In the genomic region with DNA sequence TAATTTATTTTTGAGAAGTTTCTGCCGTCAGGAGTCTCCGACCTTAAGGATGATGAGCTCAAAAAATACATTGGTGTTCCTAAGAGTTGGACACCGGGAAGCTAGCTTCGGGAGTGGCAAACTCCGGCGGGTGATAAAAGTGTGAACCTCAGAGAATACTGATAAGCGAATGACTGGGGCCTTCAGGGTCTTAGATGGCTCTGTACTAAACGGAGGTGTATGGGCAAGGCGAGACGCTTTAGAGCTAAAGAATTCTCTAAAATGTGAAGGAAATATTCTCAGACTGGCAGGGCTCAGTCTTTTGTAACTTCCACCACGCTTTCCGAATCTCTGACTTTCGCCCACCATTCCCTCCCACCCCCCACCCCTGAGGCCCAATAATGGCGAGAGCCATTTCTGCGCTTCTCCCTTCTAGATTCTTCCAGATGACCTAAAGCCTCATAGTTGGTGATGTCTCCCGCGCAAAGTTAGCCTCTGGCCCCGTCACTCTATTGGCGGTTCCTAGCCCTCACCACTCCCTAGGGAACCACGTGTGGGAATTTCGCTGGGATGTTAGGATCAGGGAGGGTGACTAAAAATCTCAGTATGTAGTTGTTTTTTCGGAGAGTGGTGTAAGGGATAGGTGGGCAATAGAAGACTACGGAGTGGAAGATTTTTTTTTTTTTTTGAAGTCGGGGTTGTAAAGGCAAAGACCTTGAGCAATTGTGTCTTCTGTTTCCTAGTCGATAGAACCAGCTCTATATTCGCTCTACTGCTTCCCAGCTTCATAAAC, we compare ENCODE assay signal across 10 mouse cellular contexts. TPM values are rescaled to one million over a fixed set of nuclear protein-coding genes. Genes with fewer than 3 reads are reported as not detected.
A peak's percentile ranks its signal among the peaks of the same experiment; 100 is the strongest.
DNase-seq lines count a peak whose midpoint lies in the region; ATAC-seq and TF ChIP-seq lines count a peak whose summit lies in the region.
"Had no signal": no experiment of that assay in that cellular context is flagged by ENCODE, and none has a peak within 500 bp of the region (broad histone marks: within the 10 kb centered on the region; RNA-seq: fewer than 3 reads in every experiment).

No protein-coding gene starts in this region.

- TF ChIP-seq CTCF in stomach, postnatal 0 days (IDR thresholded peaks at IDR 0.05; ENCODE audit: low read depth): no peak

- H3K36me3 ChIP-seq in heart, embryonic 13.5 days: no peaks in the 10 kb centered on the region
- no peaks in the 10 kb centered on the region for H3K36me3 ChIP-seq in stomach, embryonic 14.5 days (ENCODE audit: control insufficient read depth, insufficient read depth, low read length)
- no peaks in the 10 kb centered on the region for H3K36me3 ChIP-seq in stomach, postnatal 0 days (ENCODE audit: control insufficient read depth, insufficient read depth, low read length)
- no peaks in the 10 kb centered on the region for H3K36me3 ChIP-seq in embryonic facial prominence, embryonic 15.5 days
- H3K36me3 ChIP-seq: limb, embryonic 15.5 days had no signal

- intact Hi-C loops in heart, postnatal 36 days (cut with DNase I): loop anchor here (10.0 kb wide), 1 partner anchor 496 kb away; no protein-coding TSS in a partner anchor

- H3K4me3 ChIP-seq in heart, embryonic 13.5 days: peak overlapping the region; percentile 70
- H3K4me3 ChIP-seq in stomach, embryonic 14.5 days (ENCODE audit: low read depth, low read length): 0 out of 2 replicates have a peak overlapping the region, but pooled peaks have one; percentile 1
- no peak overlapping the region; the same call in 1 of the 2 replicates for H3K4me3 ChIP-seq in stomach, postnatal 0 days (ENCODE audit: low read depth, low read length)
- peak overlapping the region; percentile 16 for H3K4me3 ChIP-seq in embryonic facial prominence, embryonic 15.5 days (replicated peaks)

- H3K9me3 ChIP-seq in heart, embryonic 13.5 days: no peaks in the 10 kb centered on the region
- no peaks in the 10 kb centered on the region for H3K9me3 ChIP-seq in stomach, embryonic 14.5 days (ENCODE audit: control insufficient read depth, low read depth, low read length)
- no peaks in the 10 kb centered on the region for H3K9me3 ChIP-seq in stomach, postnatal 0 days (ENCODE audit: control insufficient read depth, low read length)
- no peaks in the 10 kb centered on the region for H3K9me3 ChIP-seq in embryonic facial prominence, embryonic 15.5 days (replicated peaks)
- H3K9me3 ChIP-seq: limb, embryonic 15.5 days had no signal

- H3K9ac ChIP-seq in heart, embryonic 13.5 days: no peak overlapping the region
- no peak overlapping the region for H3K9ac ChIP-seq in stomach, embryonic 14.5 days (replicated peaks; ENCODE audit: low read depth, low read length)
- H3K9ac ChIP-seq in stomach, postnatal 0 days (ENCODE audit: low read length): no peak overlapping the region
- no peak overlapping the region for H3K9ac ChIP-seq in embryonic facial prominence, embryonic 15.5 days
- H3K9ac ChIP-seq: limb, embryonic 15.5 days had no signal

- H3K4me1 ChIP-seq in heart, embryonic 13.5 days: peaks cover 27% of the 10 kb centered on the region
- H3K4me1 ChIP-seq in stomach, embryonic 14.5 days (ENCODE audit: control insufficient read depth, insufficient read depth, low read length): peaks cover 11% of the 10 kb centered on the region
- H3K4me1 ChIP-seq in stomach, postnatal 0 days (replicated peaks; ENCODE audit: control insufficient read depth, insufficient read depth): peaks cover 9% of the 10 kb centered on the region; the same call in 1 of the 2 replicates
- peaks cover 33% of the 10 kb centered on the region for H3K4me1 ChIP-seq in embryonic facial prominence, embryonic 15.5 days

- ATAC-seq in heart, embryonic 13.5 days (ENCODE audit: extremely low read depth, insufficient number of reproducible peaks, low FRiP score, low TSS enrichment): no peak
- ATAC-seq in stomach, embryonic 14.5 days (ENCODE audit: insufficient number of reproducible peaks, insufficient read depth, low FRiP score, low read depth): no peak
- no peak for ATAC-seq in stomach, postnatal 0 days (ENCODE audit: low FRiP score, low TSS enrichment)
- ATAC-seq in embryonic facial prominence, embryonic 15.5 days (ENCODE audit: insufficient number of reproducible peaks, low FRiP score, low TSS enrichment, low read depth): no peak

- TF ChIP-seq EP300 in stomach, postnatal 0 days (optimal IDR thresholded peaks at IDR 0.05): no peak

- no peak overlapping the region for H3K4me2 ChIP-seq in heart, embryonic 13.5 days
- H3K4me2 ChIP-seq in stomach, embryonic 14.5 days (replicated peaks; ENCODE audit: low read depth, low read length): no peak overlapping the region
- H3K4me2 ChIP-seq in stomach, postnatal 0 days (replicated peaks; ENCODE audit: low read depth): no peak overlapping the region
- no peak overlapping the region for H3K4me2 ChIP-seq in embryonic facial prominence, embryonic 15.5 days (replicated peaks)

- under 1% methylated on average over 26 of the region's 26 CpGs for WGBS in heart, embryonic 13.5 days
- WGBS in stomach, embryonic 14.5 days: 3% methylated on average over 26 of the region's 26 CpGs
- WGBS in stomach, postnatal 0 days: 2% methylated on average over 26 of the region's 26 CpGs
- 1% methylated on average over 26 of the region's 26 CpGs for WGBS in embryonic facial prominence, embryonic 15.5 days

- no peak for DNase-seq in heart, postnatal 36 days
- no peak for DNase-seq in stomach, postnatal 0 days (ENCODE audit: low spot score)
- peak; percentile 20 for DNase-seq in yolk sac, embryonic 10.5 days (ENCODE audit: low spot score)
- no peak for DNase-seq in adrenal gland, adult (ENCODE audit: inconsistent age in 2 of 2, low spot score in 1 of 2)
- DNase-seq in cerebellum, adult 9-11 months: no peak
- DNase-seq: lung, postnatal 10 days had no signal

- peaks cover 81% of the 10 kb centered on the region for H3K27me3 ChIP-seq in heart, embryonic 13.5 days (replicated peaks)
- peaks cover 38% of the 10 kb centered on the region for H3K27me3 ChIP-seq in stomach, embryonic 14.5 days (ENCODE audit: control insufficient read depth, insufficient read depth, low read length)
- peaks cover 20% of the 10 kb centered on the region; the same call in 1 of the 2 replicates for H3K27me3 ChIP-seq in stomach, postnatal 0 days (ENCODE audit: control insufficient read depth, insufficient read depth, low read length)
- H3K27me3 ChIP-seq in embryonic facial prominence, embryonic 15.5 days: peaks cover 71% of the 10 kb centered on the region

- no peak overlapping the region for H3K27ac ChIP-seq in heart, embryonic 13.5 days (replicated peaks)
- H3K27ac ChIP-seq in stomach, embryonic 14.5 days (ENCODE audit: low read length): no peak overlapping the region
- no peak overlapping the region for H3K27ac ChIP-seq in stomach, postnatal 0 days (replicated peaks)
- H3K27ac ChIP-seq in embryonic facial prominence, embryonic 15.5 days (replicated peaks): no peak overlapping the region
- H3K27ac ChIP-seq: limb, embryonic 15.5 days had no signal

RNA-seq across cellular contexts. Expression of a gene that starts 0.6 kb away (rescaled TPM):
- 1.3 and 1.4 TPM in 2 replicates for polyA plus RNA-seq in heart, embryonic 13.5 days (2015; fragmentation: Nextera tagmentation; extraction: Ambion mirVana)
- total RNA-seq in heart, postnatal 36 days (2021): under 1 TPM; 0.31 to 0.70 TPM
- 2.1 and 2.3 TPM in 2 replicates for polyA plus RNA-seq in stomach, embryonic 14.5 days (2014; fragmentation: Nextera tagmentation; extraction: Ambion mirVana)
- polyA plus RNA-seq in stomach, postnatal 0 days (2015; fragmentation: Nextera tagmentation; extraction: Ambion mirVana): 0.63 and 0.65 TPM in 2 replicates
- 3.1 and 3.7 TPM in 2 replicates for polyA plus RNA-seq in embryonic facial prominence, embryonic 15.5 days (2015; fragmentation: Nextera tagmentation; extraction: Ambion mirVana)
